Mouse (Mus musculus): ENCODE results near the gene Gm28042. TPM values are rescaled to one million over a fixed set of nuclear protein-coding genes. Genes with fewer than 3 reads are reported as not detected.

Gm28042 gene
- total and polyA plus RNA-seq, 3 experiments, result 0.77 to 1.9 (median 1.8) TPM

DNA sequence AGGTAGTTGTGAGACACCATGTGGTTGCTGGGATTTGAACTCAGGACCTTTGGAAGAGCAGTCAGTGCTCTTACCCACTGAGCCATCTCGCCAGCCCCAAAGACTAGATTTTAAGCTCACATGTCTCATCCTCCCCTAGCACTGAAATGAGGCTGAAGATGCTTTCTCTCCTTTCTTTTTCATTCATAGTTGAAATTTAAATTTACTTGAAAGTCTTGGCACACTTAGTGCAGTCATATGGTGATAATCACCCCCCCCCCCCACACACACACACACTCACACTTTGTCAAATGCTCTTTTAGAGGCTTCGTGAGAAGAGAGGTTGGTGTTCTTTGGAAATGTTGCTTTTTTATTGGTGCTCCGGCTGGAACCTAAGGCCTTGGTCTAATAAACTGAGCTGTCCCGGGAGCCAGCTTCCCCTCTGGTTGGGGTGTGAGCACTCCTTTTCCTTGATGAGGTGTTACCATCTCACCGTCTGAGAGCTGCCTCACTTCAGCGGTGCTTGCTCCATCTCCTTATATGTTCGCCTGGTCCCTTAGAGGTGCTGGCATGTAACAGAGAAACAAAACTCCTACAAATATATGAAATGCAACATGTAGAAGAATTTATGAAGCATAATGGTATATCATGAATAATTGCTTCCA is 46.8 kb upstream of the Gm28042 start:
- Histone ChIP-seq H3K4me3 (replicated peaks in 1 of 3; ENCODE audit: low read depth in 2 of 3, low read length in 2 of 3, poor library complexity in 1 of 3) (no peak overlapping the region), H3K4me1 (ENCODE audit: control insufficient read depth in 1 of 2, insufficient read depth in 2 of 2) (no peaks in the 10 kb centered on the region), H3K9me3 (replicated peaks; ENCODE audit: low read length) (no peaks in the 10 kb centered on the region), H3K9ac (ENCODE audit: insufficient read depth, low read depth) (no peak overlapping the region), H3K4me2 (ENCODE audit: insufficient read depth, low read depth, poor library complexity, severe bottlenecking) (no peak overlapping the region), H3K79me2 (replicated peaks; ENCODE audit: control insufficient read depth, extremely low read depth, insufficient read depth, poor library complexity, severe bottlenecking) (no peaks in the 10 kb centered on the region), H3K36me3 (replicated peaks in 1 of 2; ENCODE audit: control insufficient read depth in 1 of 2, insufficient read depth in 1 of 2, low read length in 1 of 2) (peaks cover 6 to 21% of the 10 kb centered on the region in 2 experiments), H3K27ac (ENCODE audit: insufficient read depth, low read depth) (no peak overlapping the region), H3K27me3 (replicated peaks) (no peaks in the 10 kb centered on the region)
- no peak for TF ChIP-seq POLR2A (IDR thresholded peaks at IDR 0.05; ENCODE audit: low read depth, low read length)
- no peak for TF ChIP-seq EP300 (IDR thresholded peaks at IDR 0.05; ENCODE audit: low read length)
- TF ChIP-seq MXI1 (IDR thresholded peaks at IDR 0.05; ENCODE audit: low read depth, low read length), result no peak
- no peak for TF ChIP-seq MAFK (IDR thresholded peaks at IDR 0.05; ENCODE audit: insufficient replicate concordance, low read length)
- TF ChIP-seq BHLHE40 (IDR thresholded peaks at IDR 0.05; ENCODE audit: low read depth, low read length), result no peak
- TF ChIP-seq HCFC1 (IDR thresholded peaks at IDR 0.05; ENCODE audit: low read depth, low read length), result no peak
- TF ChIP-seq MAX (IDR thresholded peaks at IDR 0.05; ENCODE audit: low read length), result no peak
- no peak for TF ChIP-seq RAD21 (IDR thresholded peaks at IDR 0.05; ENCODE audit: low read depth, low read length)
- TF ChIP-seq USF1 (IDR thresholded peaks at IDR 0.05; ENCODE audit: low read depth, low read length), result no peak
- TF ChIP-seq TBP (conservative IDR thresholded peaks at IDR 0.05; ENCODE audit: low read depth, low read length), result no peak
- TF ChIP-seq USF2 (conservative IDR thresholded peaks at IDR 0.05; ENCODE audit: low read depth, low read length), result no peak
- TF ChIP-seq RCOR1 (conservative IDR thresholded peaks at IDR 0.05; ENCODE audit: low read depth, low read length), result no peak
- no peak for TF ChIP-seq GABPA (IDR thresholded peaks at IDR 0.05; ENCODE audit: insufficient replicate concordance, low read depth, low read length)
- TF ChIP-seq ETS1 (conservative IDR thresholded peaks at IDR 0.05; ENCODE audit: low read depth, low read length), result no peak
- TF ChIP-seq POLR2AphosphoS2 (IDR thresholded peaks at IDR 0.05; ENCODE audit: low read depth, low read length), result no peak
- no peak for TF ChIP-seq IRF4 (IDR thresholded peaks at IDR 0.05; ENCODE audit: low read depth, low read length)
- no peak for TF ChIP-seq ZKSCAN1 (IDR thresholded peaks at IDR 0.05; ENCODE audit: borderline replicate concordance, low read depth, low read length)
- dilution Hi-C loops (cut with MboI; ENCODE audit: extremely low pct_ligation_motif_present, extremely low pct_unique_long_range_greater_than_20kb, low sequenced_read_pairs), result no loop called here
- DNase-seq (ENCODE audit: extremely low read depth), result no peak
- in situ Hi-C loops (cut with MboI; ENCODE audit: low pct_ligation_motif_present, low pct_unique_long_range_greater_than_20kb, low sequenced_read_pairs), result no loop called here

DNA sequence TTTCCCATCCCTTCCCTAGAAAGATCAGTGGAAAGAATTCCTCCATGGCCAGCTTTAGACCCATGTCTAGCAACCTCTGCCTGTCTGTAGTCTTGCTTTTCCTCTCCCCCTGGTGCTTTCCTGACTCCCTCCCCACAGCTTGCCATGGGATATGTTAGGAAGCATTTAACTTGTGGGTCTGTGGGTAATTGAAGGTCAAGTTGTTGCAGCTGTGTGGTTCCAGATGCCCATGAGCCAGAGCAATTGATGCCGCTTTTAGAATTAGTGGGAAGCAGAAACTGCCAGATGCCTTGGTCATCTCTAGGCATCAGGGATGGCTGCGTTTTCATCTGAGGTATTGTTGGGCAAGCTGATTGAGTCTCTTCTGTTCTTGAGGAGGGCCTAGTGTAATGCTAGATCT is 45.7 kb upstream of the Gm28042 start:
- DNase-seq (ENCODE audit: extremely low read depth), result no peak
- Histone ChIP-seq H3K4me2 (ENCODE audit: insufficient read depth, low read depth, poor library complexity, severe bottlenecking) (no peak overlapping the region), H3K9ac (ENCODE audit: insufficient read depth, low read depth) (no peak overlapping the region), H3K27ac (ENCODE audit: insufficient read depth, low read depth) (no peak overlapping the region), H3K4me3 (replicated peaks in 1 of 3; ENCODE audit: low read depth in 2 of 3, low read length in 2 of 3, poor library complexity in 1 of 3) (no peak overlapping the region), H3K9me3 (replicated peaks; ENCODE audit: low read length) (no peaks in the 10 kb centered on the region), H3K79me2 (replicated peaks; ENCODE audit: control insufficient read depth, extremely low read depth, insufficient read depth, poor library complexity, severe bottlenecking) (no peaks in the 10 kb centered on the region), H3K4me1 (ENCODE audit: control insufficient read depth in 1 of 2, insufficient read depth in 2 of 2) (no peaks in the 10 kb centered on the region), H3K36me3 (replicated peaks in 1 of 2; ENCODE audit: control insufficient read depth in 1 of 2, insufficient read depth in 1 of 2, low read length in 1 of 2) (peaks cover 6 to 21% of the 10 kb centered on the region in 2 experiments), H3K27me3 (replicated peaks) (no peaks in the 10 kb centered on the region)
- dilution Hi-C loops (cut with MboI; ENCODE audit: extremely low pct_ligation_motif_present, extremely low pct_unique_long_range_greater_than_20kb, low sequenced_read_pairs), result no loop called here
- TF ChIP-seq NRF1 (IDR thresholded peaks at IDR 0.05; ENCODE audit: low read depth, low read length), result no peak
- no peak for TF ChIP-seq TBP (conservative IDR thresholded peaks at IDR 0.05; ENCODE audit: low read depth, low read length)
- no peak for TF ChIP-seq SMC3 (IDR thresholded peaks at IDR 0.05; ENCODE audit: low read depth, low read length)
- TF ChIP-seq ZC3H11A (IDR thresholded peaks at IDR 0.05; ENCODE audit: low read depth, low read length), result no peak
- TF ChIP-seq MXI1 (IDR thresholded peaks at IDR 0.05; ENCODE audit: low read depth, low read length), result no peak
- TF ChIP-seq RCOR1 (conservative IDR thresholded peaks at IDR 0.05; ENCODE audit: low read depth, low read length), result no peak
- no peak for TF ChIP-seq MAZ (IDR thresholded peaks at IDR 0.05; ENCODE audit: low read depth, low read length)
- TF ChIP-seq HCFC1 (IDR thresholded peaks at IDR 0.05; ENCODE audit: low read depth, low read length), result no peak
- TF ChIP-seq ZNF384 (IDR thresholded peaks at IDR 0.05; ENCODE audit: low read depth, low read length), result no peak
- no peak for TF ChIP-seq KAT2A (IDR thresholded peaks at IDR 0.05; ENCODE audit: insufficient replicate concordance, low read length)
- no peak for TF ChIP-seq BHLHE40 (IDR thresholded peaks at IDR 0.05; ENCODE audit: low read depth, low read length)
- in situ Hi-C loops (cut with MboI; ENCODE audit: low pct_ligation_motif_present, low pct_unique_long_range_greater_than_20kb, low sequenced_read_pairs), result no loop called here
